Mouse (Mus musculus) kidney, postnatal 0 days (tissue): ENCODE measurements around the gene Bbc3. TPM values are rescaled to one million over a fixed set of nuclear protein-coding genes. Genes with fewer than 3 reads are reported as not detected.

ENCODE experiments used
- ATAC-seq: fragments of 200-750 bp; cut with Nextera tagmentation; replicated peaks from 2 replicates; pipeline ENCODE4 v1.8.0; 2017; ENCODE audit warnings: low read depth, moderate number of reproducible peaks, moderate TSS enrichment, moderate library complexity; ENCODE audit not compliant: low FRiP score
- DNase-seq: peaks from one replicate; pipeline ENCODE4 v3.0.0-alpha.2; 2016; ENCODE audit warnings: low spot score
- H3K27ac ChIP-seq: fragments of 300-500 bp; sonication (generic); 2 replicates; pipeline ENCODE4 v1.5.1; 2014; ENCODE audit warnings: mild to moderate bottlenecking
- H3K27me3 ChIP-seq: fragments of 300-500 bp; sonication (generic); 2 replicates; pipeline ENCODE4 v1.6.1; 2014; ENCODE audit warnings: low read length, mixed read lengths; ENCODE audit not compliant: insufficient read depth
- H3K36me3 ChIP-seq: fragments of 300-500 bp; sonication (generic); 2 replicates; pipeline ENCODE4 v1.6.1; 2014; ENCODE audit warnings: low read length, mixed read lengths; ENCODE audit not compliant: insufficient read depth
- H3K4me1 ChIP-seq: fragments of 300-500 bp; sonication (generic); replicated peaks from 2 replicates; pipeline ENCODE4 v1.6.1; 2014; ENCODE audit warnings: antibody characterized with exemption, low read length, mixed read lengths; ENCODE audit not compliant: insufficient read depth
- H3K4me2 ChIP-seq: fragments of 300-500 bp; sonication (generic); 2 replicates; pipeline ENCODE4 v1.6.1; 2014; ENCODE audit warnings: mild to moderate bottlenecking, low read length, moderate library complexity, mixed read lengths
- H3K4me3 ChIP-seq: fragments of 300-500 bp; sonication (generic); replicated peaks from 2 replicates; pipeline ENCODE4 v1.5.1; 2014; ENCODE audit warnings: low read depth, low read length
- H3K9ac ChIP-seq: fragments of 300-500 bp; sonication (generic); 2 replicates; pipeline ENCODE4 v1.6.1; 2014; ENCODE audit warnings: low read depth, low read length
- H3K9me3 ChIP-seq: fragments of 300-500 bp; sonication (generic); replicated peaks from 2 replicates; pipeline ENCODE4 v1.6.1; 2016; ENCODE audit warnings: low read length, inconsistent platforms, mixed read lengths
- CTCF ChIP-seq: IDR thresholded peaks from 2 replicates; pipeline ENCODE4 v1.5.1; 2016; ENCODE audit warnings: antibody characterized with exemption, low read depth, mild to moderate bottlenecking, moderate library complexity
- WGBS: fragments of 180-500 bp; shearing (Covaris S2); extraction: QIAGEN DNeasy Blood & Tissue Kit; methylation state at CpG from one replicate; pipeline ENCODE4 v1.1.7; 2014; 5-methylcytosine and 5-hydroxymethylcytosine counted together
- polyA plus RNA-seq: library from polyadenylated mRNA; unstranded; fragments of >200 nt; fragmentation: Nextera tagmentation; extraction: Ambion mirVana; gene quantifications from 2 replicates; pipeline ENCODE4 v1.2.1, GENCODE M21; 2015

Gene Bbc3
- polyA plus RNA-seq, 1 experiment from 2014 or later, result 13.1 TPM

DNA sequence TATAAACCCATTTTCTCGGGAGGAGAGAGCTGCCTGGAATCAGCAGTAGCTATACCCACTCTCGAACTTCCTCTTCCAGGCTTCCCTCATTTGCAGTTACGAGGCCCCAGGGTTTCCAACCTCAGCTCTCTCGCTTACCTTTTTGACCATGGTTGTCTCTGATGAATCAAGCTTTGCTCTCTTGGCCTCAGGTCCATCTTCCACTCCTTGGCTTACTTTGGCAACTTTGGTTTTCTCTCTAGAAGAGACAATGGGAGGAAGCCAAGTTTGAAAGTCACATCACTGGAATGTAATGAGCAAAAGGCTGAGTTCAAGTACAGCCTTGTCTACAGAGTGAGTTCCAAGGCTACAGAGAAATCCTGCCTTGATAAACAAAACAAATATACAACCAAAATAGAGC lies 58.5 kb downstream of the Bbc3 start:
- H3K27me3 ChIP-seq, result no peaks in the 10 kb centered on the region
- no peaks in the 10 kb centered on the region for H3K4me1 ChIP-seq
- no peak for ATAC-seq
- no peaks in the 10 kb centered on the region for H3K9me3 ChIP-seq
- H3K4me2 ChIP-seq, result no peak overlapping the region
- TF ChIP-seq CTCF, result no peak
- peaks cover 39% of the 10 kb centered on the region for H3K36me3 ChIP-seq
- H3K27ac ChIP-seq, result no peak overlapping the region
- no peak for DNase-seq
- no peak overlapping the region for H3K9ac ChIP-seq
- 65% methylated on average over 4 of the region's 4 CpGs for WGBS
- no peak overlapping the region for H3K4me3 ChIP-seq

Other genes with a start within 250 kb of the Bbc3 start
- 0.05 TPM in 2 replicates for gene Zfp541, start 246.6 kb upstream of the Bbc3 start, polyA plus RNA-seq
- 178 and 193 TPM in 2 replicates for gene Napa, start 209.9 kb upstream of the Bbc3 start, polyA plus RNA-seq
- gene Kptn, start 188.5 kb upstream of the Bbc3 start, polyA plus RNA-seq, result 21.0 and 24.8 TPM in 2 replicates
- gene Slc8a2, start 178.6 kb upstream of the Bbc3 start, polyA plus RNA-seq, result 0.06 and 0.07 TPM in 2 replicates
- 12.9 and 16.7 TPM in 2 replicates for gene Meis3, start 133.3 kb upstream of the Bbc3 start, polyA plus RNA-seq
- gene Dhx34, start 86.4 kb upstream of the Bbc3 start, polyA plus RNA-seq, result 11.6 and 12.1 TPM in 2 replicates
- 0.08 and 0.11 TPM in 2 replicates for gene C5ar2, start 64.2 kb upstream of the Bbc3 start, polyA plus RNA-seq
- 3.1 and 3.4 TPM in 2 replicates for gene C5ar1, start 48.9 kb upstream of the Bbc3 start, polyA plus RNA-seq
- 28.2 and 32.0 TPM in 2 replicates for gene Inafm1, start 34.8 kb upstream of the Bbc3 start, polyA plus RNA-seq
- 14.2 and 17.1 TPM in 2 replicates for gene Ccdc9, start 21.6 kb upstream of the Bbc3 start, polyA plus RNA-seq
- gene Sae1, start 79.4 kb downstream of the Bbc3 start, polyA plus RNA-seq, result 184 and 212 TPM in 2 replicates
- 9.6 and 10.4 TPM in 2 replicates for gene Zc3h4, start 92.5 kb downstream of the Bbc3 start, polyA plus RNA-seq
- gene Tmem160, start 144.4 kb downstream of the Bbc3 start, polyA plus RNA-seq, result 74.2 and 81.9 TPM in 2 replicates
- 0.33 TPM in 2 replicates for gene Npas1, start 169.3 kb downstream of the Bbc3 start, polyA plus RNA-seq